Mouse (Mus musculus) embryo, embryonic 10 days (tissue): ENCODE measurements around the gene Myo6.
A peak's percentile ranks its signal among the peaks of the same experiment; 100 is the strongest.

Experiments
- DNase-seq: peaks from one replicate; pipeline ENCODE4 v3.0.0-alpha.2; 2015; ENCODE audit warnings: low spot score

The Myo6 gene

DNA sequence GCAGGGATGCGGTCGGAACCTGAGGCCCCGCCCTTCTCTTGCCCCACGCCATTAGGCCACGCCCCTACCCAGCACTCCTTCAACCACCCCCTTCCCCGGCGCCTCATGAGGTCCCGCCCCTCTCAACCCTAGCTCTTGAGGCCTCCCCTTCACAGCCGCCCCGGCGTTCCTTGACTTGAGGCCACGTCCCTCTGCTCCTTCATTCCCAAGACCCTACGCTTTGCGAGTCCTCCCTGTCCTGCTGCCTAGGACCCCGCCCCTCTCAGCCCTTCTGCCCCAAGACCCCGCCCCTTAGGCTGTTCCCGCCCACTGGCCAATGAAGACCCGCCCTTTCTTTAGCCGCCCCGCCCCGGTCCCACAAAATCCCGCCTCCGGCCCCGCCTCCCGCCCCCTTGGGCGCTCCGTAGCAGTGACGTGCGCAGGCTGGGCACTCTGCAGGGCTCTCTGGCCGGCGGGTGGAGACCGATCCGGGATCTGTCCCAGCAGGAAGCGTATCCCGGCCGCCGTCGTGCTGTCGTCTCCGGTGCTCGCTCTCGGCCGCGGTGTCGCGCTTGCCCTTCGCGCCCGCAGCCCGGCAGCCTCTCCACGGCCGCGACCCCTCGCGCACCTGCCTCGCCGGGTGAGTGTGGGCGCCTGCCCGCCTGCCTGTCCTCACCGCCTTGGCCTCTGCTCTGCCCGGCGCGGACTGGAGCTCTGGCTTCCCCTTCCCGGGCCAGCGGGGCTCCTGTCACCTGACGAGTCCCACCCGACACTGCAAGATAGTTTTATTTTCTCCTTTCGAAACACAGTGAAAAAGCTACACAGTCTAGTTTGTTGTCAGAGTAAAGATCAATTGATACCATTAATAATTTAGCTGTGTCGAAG, at the start of gene Myo6:
Myo6 (plus strand) TSS at position 421 of the 864 bp plus-strand sequence.
- DNase-seq = peak; percentile 85

DNA sequence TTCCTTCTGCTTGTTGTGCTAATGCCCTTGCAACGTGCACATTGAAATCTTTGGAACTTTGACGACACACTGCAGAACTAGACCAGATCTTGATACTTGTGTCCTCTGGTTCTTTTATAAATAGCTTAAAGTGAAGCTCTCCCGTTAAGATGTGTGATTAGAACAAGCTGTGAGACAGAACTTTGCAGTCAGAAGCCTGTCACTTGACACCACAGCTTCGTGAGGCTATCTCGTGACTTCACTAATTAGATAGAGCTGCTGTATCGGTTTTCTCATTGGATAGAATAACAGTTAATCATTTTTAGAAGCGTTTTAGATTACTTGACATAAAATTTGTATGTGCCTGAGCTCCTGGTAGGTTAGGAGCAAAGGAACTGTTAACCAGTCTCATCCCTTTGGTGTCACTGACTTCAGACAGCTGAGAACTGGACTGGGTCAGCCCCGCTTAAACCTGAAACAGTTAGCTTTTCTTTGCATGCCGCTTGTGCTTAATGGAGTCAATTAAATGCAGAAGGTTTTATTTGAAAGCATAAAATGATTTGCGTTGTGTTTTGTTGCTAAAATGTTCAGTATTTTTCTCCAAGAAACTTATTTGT, 18.7 kb upstream of the Myo6 start:
- DNase-seq = peak; percentile 34

DNA sequence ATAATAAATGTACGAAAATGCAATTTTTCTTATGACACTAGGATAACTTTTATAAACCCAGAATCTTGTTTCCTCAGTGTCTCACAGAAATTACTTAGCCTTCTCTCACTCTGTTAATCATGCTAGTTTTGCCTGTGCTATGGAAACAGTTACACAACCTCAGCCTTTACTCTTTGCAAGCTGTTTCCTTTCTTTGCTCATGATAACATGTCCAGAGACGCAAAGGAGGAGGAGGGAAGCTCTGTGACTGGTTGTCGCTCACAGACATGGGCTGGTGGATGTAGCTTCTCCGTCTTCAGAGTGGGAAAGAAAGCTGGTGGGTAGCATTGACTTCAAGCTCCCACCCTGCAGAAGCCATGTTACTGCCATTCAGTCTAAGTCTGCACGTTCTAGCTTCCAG, 15.2 kb upstream of the Myo6 start:
- DNase-seq = no peak

DNA sequence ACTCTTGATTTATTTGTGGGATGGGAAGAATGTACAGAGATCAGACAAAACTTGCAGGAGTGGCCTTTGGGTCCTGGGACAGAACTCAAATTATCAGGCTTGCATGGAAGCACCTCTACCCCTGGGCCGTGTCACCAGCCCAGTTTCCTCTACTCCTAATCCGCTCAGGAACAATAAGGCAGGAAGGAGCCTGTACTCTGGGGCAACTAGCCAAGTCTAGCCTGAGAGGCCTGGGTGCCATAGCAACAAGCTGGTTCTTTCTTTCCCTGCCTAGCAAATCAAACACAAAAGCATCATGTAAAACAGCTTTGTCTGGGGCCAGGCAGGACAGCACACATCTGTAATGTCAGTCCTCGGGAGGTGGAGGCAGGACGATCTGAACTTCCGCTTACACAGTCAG, 9.6 kb upstream of the Myo6 start:
- no peak for DNase-seq

DNA sequence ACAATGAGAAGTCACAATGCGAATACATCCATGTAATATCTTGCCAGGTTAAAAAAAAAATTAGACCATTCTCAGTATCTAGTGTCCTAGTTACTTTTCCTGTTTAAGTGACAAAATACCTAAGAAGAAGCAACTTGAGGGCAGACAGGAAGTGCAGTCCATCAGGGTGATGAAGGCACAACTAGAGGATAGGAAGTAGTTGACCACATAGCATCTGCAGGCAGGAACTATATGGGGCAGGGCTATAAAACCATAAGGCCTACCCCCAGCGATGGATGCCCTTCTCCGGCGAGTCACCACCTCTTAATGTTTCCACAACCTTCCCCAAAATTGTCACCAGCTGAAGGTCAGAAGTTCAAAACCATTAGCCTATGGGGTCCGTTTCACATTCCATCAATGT, 8.1 kb upstream of the Myo6 start:
- DNase-seq = no peak

DNA sequence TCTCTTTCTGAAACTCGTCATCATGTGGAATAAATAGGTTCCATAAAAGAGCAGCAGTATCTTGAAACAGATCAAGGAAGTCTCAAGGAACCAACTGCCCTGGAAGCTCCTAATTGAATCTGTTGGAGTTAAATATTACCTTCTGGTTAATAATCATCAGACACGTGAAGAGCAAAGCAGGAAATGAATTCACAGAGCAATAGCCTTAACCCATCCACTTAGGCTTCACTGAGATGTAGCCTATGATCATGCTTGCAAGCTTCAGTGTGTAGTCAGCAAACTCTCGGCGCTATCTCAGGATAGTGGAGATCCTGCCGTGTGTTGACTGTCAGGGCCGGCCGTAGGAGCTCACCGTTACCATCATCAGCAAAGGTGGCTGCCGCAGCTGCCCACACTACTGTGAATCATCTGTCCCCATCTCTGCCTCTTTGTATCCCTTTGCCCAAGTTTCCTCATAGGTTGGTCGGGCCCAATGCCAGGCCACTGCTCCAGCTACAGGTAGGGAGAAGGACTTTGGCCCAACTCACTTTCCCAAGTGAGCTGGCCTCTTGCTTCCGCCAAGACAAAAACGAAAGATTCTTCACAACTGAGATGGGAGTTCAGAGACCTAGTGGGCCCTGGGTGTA, 6.9 kb upstream of the Myo6 start:
- no peak for DNase-seq

DNA sequence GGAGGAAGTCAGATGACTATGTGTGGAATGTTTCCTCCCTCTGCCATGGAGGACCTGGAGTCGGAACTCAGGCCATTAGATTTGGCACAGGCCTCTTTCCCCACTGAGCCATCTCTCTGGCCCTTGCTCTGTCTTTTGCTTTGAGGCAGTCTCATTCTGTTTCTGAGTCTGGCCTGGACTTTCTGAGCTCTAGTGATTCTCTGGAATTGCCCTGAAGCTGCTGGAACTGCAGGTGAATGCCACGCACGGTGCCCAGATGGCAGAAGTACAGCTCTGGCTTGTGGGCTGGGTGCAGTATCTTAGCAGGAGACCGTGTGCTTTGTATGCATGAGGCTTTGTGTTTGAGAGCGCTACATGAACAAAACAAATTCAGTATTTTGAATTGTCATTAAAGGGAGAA, 5.9 kb upstream of the Myo6 start:
- no peak for DNase-seq

DNA sequence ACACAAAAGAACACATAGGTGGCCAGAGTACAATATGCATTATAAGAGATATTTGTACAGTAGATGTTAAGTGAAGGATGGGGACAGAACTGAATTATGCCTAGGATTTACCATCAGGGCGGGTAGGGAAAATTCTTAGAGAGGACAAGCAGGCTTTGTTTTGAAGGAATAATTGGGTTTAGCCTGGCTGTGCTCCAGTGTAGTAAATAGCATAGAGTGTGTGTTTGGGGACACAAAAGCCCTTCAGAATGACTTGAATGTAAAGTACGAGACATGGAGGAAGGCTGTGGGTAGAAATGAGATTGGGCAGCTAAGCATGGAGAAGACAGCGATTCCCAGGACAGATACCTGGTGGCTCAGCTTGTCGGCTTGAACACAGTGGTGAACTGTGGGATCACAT, 3.4 kb upstream of the Myo6 start:
- no peak for DNase-seq

DNA sequence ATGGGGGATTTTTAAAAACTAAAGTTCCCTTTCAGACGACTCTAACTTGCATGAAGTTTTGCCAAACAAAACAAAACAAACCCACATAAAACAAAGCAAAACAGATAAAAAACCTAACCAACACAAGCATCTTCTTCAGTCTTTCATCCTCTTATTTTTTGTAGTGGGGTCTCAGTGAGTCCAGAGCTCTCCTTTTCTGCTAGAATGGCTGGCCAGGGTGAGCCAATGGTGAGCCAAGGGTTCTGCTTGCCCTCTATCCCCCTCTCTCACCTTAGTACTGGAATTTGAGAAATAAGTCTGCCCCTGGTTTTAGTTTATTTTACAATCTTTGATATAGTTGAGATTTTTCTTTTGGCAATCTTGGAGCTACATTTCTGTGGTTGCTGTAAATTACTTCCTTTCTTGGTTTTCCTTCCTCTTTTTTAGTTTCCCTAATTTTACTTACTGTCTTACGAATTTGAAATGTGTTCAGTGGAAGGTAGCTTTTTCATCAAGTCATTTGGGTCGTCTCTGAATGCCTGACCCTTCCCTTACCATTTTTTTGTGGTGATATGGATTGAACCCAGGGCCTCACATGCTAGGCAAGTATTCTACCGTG, 1.6 kb upstream of the Myo6 start:
- DNase-seq = no peak

DNA sequence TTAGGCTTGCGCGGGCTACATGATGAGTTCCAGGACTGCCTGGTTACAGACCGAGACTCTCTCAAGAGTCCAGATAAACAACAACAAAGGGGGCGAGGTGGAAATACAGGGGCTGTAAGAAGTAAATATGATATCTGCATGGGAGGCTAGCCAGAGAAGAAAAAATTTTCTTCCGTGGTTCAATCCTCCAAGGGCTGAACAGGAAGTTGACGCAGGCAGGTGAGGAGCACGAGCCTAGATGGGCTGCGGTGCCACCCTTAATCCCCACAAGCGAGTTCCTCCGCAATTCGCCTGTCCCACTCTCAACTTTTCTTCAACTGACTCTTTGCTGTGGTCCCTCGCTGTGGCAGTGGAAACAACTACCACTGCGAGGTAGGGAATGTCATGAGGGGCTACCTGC, 640 bp upstream of the Myo6 start:
- no peak for DNase-seq

DNA sequence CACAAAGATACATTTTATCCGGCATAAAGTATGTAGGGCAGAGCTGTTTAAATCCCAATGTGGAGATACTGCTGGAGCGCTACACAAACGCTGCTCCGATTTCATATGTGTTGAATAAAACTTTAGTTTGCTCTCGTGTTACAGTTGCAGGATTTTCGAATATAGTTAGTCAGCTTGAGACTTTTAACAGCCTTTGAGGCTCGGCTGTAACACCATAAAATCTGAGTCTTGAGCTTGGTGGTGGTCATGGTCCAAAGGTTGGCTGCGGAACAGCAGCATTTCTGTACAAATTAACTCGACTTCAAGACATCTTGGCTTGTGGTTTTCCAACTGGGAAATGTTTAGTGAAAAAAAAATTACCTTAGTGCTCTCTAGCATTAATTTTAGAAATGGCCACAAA, 859 bp downstream of the Myo6 start:
- no peak for DNase-seq

DNA sequence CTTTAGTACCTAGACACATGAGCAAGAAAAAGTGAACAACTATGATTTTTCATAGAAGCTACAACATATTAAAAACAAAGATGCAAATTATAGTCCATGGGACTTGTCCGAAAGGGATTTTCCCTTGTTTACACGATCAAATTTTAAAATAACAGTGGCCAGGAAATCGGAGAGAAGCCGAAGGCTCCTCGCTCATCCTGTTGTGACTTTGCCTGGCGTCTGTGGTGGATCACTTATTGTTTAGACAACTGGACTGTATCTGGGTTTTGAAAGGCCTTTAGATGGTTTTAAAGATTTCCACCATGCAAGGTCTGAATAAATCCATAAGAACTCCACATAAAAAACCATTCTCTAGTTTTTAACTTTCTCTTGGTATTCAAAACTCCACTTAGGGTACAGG, 1.6 kb downstream of the Myo6 start:
- no peak for DNase-seq

DNA sequence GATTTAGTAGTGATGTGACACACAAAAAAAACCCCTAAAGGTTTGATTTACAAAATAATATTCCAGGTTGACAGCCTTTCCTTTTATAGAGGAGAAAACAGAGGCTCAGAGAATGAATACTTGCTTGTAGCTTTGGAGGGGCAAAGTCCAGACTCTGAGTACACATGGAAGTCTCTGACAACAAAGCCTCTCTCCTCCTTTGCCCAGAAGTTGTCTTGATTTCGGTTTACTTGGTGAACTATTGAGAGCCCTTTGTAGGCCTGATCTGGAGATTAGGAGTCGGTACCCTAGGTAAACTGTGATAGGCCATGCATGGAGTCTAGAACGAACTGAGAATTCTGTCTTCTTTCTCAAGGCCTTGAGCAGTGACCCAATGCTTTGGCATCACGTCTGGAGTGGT, 2.3 kb downstream of the Myo6 start:
- DNase-seq = no peak

DNA sequence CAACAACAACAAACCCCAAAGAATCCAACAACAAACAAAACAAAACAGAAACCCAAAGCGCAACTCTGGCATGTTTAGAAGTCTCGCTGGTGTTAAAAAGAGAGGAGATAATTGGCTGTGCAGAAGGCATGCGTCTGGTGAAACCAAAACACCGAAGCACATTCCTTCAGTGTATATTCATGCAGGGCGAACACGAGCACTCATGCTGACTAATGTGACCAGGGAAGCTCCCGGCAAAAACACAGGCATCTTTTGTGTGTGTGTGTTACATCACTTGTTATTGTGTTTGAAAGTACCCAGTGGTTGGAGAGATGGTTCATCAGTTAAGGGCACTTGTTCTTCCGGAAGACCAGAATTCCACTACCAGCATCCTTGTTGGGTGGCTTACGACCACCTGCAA, 4.7 kb downstream of the Myo6 start:
- no peak for DNase-seq

DNA sequence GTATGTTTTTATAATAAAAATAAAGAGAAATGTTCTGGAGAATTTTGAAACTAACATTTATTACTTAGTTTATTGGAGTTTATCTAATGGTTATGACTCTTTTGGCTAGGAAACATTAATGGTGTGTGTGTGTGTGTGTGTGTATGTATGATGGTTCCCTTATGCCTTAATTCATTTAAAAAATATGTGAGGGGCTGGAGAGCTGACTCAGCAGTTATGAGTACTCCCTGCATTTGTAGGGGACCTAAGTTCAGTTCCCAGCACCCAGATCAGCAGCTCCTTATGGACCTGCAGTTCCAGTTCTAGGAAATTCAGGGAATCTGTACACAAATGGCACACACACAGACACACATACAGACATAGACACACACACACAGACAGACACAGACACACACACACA, 6.4 kb downstream of the Myo6 start:
- DNase-seq = no peak

DNA sequence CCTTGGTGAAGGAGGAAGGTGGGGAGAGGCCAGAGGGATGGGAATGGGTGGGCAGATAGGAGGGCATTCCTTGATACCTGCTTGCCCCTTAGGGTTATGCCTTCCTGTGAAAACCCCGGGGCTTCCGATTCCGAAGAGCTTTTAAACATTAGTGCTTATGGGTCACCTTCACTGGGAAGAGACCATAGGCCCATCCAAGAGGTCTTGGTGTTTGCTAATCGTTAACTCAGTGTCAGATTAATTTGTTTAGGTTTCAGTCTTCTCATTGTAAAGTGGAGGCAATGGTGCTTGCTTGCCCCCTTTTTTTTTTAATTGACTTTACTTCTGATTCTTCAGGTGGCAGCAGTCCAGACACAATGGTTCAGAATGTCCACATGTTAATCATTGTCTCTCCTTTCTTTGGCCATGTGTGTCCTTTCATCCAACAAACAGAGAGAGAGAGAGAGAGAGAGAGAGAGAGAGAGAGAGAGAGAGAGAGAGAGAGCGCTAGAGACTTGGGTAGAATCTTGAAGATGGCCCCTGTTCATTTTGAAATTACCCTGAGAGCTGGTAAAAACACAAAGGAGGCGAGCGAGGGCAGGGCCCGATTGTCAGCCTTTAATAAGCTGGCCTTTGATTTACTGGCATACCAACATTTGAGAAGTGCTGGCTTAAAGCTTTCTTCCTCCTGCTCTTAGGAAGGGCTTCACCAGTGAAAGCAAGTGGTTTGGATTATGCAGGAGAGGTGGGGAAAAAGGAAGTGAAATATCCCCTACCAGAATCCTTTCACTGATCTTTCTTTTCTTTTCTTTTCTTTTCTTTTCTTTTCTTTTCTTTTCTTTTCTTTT, 7.8 kb downstream of the Myo6 start:
- no peak for DNase-seq

DNA sequence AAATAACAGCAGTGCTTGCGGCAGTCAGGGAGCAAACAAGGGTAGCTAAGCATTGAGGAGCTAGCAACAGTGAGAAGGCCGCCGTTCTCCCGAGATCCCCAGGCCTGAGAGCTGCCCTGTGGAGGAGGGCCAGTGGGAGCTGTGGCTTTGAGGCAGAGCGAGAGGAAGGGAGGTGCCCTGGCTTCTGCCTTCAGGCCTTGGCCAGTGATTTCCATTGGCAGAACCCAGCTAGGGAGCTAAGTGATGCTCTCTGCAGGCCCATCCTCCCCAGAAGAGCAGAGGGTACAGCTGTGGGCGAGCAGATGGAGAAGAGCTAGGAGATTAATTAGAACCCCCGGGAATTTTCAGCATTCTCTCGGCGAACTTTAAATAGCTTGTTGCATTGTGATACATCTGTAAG, 8.8 kb downstream of the Myo6 start:
- DNase-seq = peak; percentile 26

DNA sequence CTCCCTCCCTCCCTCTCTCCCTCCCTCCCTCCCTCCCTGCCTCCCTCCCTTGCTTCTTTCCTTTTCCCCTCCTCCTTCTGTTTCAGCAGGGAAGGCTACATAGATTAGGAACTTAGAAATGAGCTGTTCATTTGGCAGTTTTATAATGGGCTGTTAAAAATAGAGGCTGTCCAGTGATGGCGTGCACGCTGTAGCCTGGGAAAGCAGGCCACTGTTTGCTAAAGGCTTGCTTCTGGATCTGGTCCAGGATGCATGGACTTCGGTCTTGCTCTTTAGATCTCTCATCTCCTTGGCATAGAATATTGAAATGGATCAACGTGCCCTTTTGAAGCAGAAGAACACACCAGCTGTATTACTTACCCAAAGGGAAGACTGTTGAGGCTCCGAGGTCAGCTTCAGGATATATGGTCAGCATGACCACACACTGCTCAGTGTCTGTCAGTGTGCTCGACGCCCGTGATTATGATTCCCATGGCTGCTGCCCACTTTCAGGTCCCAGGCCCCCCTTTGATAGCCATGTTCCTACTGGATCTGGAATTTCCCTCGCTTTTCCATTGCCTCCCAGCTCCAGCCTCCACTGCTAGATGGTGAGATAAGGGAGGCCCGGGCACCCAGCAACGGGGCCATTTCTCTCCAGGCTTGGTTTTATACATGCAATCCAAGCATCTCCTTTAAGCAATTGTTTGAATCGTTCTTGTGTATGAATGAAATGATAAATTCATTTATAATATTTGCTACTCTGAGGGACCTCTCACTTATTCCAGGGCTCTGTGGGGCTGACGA, 12.1 kb downstream of the Myo6 start:
- DNase-seq = no peak

DNA sequence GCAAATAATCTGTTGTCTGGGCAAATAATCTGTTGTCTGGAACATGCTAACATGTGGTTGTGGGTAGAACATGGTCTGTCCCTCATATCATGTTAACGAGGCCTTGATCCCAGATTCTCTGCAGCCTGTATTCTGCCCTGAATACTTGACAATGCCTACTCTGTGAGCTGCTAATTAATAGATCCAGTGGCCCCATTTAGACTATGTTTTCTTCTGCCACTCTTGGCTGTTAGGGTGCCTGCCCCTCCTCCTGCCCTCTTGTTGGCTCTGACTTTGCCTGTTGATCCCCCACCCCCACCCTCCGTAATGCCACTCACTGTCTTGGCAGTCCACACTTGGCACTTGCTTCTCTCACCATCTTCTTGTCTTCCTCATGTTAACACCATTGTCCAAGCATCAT, 13.8 kb downstream of the Myo6 start:
- DNase-seq = no peak

DNA sequence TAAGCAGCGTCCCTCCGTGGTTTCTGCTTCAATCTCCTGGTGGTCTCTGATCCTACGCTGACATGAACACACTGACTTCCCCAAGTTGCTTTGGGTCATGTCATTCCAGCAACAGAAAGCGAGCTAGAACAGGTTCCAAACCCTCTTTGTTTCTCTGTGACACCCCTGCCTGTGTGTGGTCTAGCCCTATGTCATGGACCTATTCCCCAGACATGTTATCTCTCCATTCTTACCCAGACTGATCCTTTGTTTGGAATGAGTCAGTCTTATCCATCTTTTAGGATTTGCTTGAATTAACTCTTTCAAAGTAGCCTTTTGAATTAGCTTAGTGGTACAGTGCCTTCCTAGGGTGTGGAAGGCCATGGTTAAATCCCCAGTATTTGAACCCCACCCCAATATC, 14.9 kb downstream of the Myo6 start:
- DNase-seq = no peak

DNA sequence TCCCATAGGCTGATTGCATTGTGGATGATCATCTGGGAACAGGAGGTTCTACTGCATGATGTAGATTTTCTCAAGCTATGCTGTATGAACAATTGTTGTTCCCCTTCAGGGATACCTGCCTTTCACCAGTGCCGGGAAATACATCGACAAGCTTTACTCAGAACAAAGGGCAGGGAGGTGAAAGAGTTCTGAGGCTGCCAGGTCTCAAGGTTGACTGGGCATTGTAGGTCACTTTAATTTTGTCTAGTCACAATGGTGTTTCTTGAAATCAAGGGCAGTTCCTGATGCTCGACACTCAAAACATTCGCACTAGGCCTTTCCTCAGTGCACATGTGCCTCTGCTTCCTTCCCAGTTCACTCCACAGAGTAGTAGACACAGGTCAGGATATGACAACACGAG, 15.9 kb downstream of the Myo6 start:
- no peak for DNase-seq
